Mouse (Mus musculus) spleen, adult 2 months (tissue): ENCODE results near the gene Gckr.

Experiments used
- CTCF ChIP-seq: fragments of 200-500 bp; IDR thresholded peaks from 2 replicates; pipeline ENCODE4 v1.5.1; 2011; ENCODE audit warnings: mild to moderate bottlenecking, inconsistent platforms; ENCODE audit not compliant: insufficient read depth, insufficient read length, insufficient replicate concordance; ENCODE audit errors: extremely low read depth
- POLR2A ChIP-seq: fragments of 200-500 bp; IDR thresholded peaks from 2 replicates; pipeline ENCODE4 v1.6.1; 2011; ENCODE audit warnings: low read depth, low read length, inconsistent platforms

DNA sequence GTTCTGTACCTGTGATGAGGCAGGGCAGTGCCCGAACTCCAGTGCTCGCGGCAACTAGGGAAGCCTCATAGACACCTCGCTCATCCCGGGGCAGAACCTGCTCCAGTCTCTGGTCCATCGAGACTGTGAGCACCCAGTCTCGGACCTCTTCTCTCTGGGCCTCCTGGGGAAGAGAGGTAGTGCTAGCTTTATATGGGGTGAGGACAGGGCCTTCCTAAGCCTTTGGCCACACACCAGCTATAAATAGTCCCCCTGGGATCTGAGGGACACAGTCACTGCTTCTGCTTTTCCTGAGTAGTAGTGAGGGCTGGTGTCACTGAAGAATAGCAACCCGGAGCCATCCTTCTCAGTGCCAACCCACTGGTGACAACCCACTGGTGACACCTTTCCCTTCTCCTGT lies 43.4 kb upstream of the Gckr start:
- TF ChIP-seq CTCF (no peak), POLR2A (no peak)
